Mouse (Mus musculus) frontal cortex, adult 2 months (tissue): Measurements from ENCODE around the gene Cnbd2. TPM values are rescaled to one million over a fixed set of nuclear protein-coding genes. Genes with fewer than 3 reads are reported as not detected.
A peak's percentile ranks its signal among the peaks of the same experiment; 100 is the strongest.

Experiments
- DNase-seq, 2 experiments: peaks; one replicate each; pipeline ENCODE4 v3.0.0; 2022; ENCODE audit warnings: low spot score in 1 of 2; ENCODE audit errors: extremely low spot score in 1 of 2
- polyA plus RNA-seq: library from polyadenylated mRNA; depleted of rRNA; stranded (reverse); fragments of >200 nt; gene quantifications from 2 replicates; pipeline ENCODE4 v1.2.3, GENCODE M21; 2012

Gene Cnbd2
- polyA plus RNA-seq, 1 experiment, result 8.9 TPM

DNA sequence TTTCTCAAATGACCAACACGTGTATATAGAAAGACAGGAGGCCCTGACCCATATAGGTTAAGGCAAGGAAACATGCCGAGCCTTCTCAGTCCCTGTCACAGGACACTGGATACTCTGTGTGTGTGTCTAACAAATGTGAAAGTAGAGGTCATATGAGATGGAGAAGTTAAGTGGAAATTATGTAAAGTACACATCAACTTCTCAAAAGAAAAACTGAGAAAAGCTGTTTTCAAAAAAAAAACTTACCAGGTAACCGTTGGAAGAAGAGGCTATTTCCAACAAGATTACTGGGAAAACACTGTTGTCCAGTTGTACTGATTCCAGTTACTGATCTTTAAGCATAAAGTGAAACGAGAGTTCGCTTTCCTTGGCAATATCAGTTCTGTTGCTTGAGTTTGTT lies 1.2 kb upstream of the Cnbd2 start:
- no peak for DNase-seq

DNA sequence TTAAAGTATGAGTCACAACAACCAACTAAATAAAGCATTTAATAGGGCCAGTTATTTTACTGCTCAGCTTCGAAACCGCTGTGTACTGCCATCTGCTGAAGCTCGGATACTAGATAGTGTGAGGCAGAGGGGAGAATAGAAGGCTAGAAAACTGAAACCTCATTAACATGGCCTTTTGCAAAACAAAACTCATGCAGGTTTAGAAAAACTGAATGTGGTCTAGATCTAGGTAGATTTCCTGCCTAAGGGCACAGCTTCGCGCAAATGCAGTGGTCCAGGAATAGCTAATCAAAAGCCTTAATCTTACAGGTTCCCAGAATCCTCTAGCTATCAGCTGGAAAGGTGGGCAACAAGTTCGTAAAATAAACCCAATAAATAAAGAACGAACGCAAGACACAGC lies 658 bp upstream of the Cnbd2 start:
- DNase-seq, result no peak

DNA sequence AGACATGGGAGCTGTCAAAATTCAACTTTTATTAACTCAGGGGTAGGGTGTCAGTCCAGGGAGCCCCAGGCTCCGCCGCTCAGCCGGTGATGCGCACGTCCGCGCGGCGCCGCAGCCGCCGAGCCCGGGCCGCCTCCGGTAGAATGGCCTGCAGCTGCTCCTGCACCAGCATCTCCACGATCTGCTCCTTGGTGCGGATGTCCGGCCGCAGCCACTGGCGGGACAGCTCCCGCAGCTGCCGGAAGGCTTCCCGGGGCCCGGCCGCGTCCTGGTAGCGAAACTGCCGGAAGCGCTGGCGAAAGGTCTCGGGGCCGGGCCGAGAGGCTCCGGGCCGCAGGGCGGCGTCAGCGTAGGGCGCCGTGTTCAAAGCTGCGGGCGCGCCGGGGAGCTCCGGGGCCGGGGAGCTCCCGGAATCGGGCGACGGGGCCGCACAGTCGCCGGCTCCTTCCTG lies 233 bp upstream of the Cnbd2 start:
- peak in 1 of 2 experiments; percentile 27 for DNase-seq

DNA sequence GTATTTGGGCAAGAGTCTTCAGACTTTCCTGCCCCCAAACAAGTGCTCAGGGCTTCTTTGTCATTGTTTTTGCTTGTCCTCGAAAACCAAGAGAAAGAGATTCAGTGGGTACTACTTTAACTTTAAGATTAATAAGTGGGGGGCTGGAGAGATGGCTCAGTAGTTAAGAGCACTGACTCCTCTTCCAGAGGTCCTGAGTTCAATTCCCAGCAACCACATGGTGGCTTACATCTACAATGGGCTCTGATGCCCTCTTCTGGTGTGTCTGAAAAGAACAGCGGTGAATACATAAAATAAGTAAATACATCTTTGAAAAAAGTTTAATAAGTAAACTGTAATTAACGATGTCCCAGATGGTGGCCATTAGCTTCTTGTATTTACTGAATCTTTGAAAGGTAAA lies 1.1 kb downstream of the Cnbd2 start:
- DNase-seq, result no peak

DNA sequence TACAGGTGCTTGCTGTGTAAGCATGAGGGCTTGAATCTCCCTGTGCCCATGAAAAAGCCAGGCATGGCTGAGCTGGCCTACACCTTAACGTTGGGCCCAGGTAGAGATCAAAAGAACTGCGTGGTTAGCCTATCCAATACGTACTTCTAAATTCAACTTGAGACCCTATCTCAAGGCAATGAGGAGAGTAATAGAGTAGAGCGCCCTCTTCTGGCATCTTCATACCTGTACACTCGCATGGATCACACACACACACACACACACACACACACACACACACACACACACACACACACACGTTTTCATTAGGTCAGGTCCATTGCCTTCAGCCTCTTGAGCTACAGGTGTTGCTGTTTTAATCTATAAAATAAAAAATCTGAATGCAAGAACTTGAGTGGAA lies 2.7 kb downstream of the Cnbd2 start:
- no peak for DNase-seq

DNA sequence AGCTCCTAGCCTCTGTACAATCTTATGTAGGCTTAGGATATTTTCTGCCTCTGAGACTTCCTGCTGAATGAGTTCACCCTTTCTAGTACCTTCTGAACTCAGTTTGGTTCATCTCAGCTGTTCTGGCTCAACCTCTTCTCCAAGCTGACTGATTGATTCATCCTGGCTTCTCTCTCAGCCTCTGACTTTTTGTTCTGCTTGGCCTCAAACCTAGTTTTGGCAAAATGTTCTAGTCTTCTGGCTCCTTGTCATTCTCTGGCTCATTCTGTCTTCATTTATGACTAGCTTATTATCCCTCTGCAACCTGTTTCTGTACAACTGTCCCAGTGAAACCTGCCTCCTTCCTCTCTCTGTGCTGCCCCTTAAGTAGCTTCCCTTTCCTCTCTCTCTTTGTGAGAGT lies 6.4 kb downstream of the Cnbd2 start:
- no peak for DNase-seq

DNA sequence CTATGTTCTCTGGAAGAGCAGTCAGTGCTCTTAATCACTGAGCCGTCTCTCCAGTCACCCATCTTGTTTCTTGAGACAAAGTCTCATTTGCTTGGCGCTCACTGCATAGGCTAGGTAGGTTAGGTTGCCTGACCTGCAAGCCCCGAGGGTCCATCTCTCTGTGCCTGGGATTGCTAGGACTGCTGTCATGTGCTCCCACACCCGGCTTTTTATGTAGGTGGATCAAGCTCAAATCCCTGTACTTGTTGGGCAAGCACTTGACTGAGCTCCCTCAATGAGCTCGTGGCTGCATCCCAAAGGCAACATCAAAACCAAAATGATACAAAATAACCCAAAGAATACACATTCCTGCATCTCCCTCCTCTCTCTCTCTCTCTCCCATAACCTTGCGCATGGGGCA lies 9.4 kb downstream of the Cnbd2 start:
- no peak for DNase-seq

DNA sequence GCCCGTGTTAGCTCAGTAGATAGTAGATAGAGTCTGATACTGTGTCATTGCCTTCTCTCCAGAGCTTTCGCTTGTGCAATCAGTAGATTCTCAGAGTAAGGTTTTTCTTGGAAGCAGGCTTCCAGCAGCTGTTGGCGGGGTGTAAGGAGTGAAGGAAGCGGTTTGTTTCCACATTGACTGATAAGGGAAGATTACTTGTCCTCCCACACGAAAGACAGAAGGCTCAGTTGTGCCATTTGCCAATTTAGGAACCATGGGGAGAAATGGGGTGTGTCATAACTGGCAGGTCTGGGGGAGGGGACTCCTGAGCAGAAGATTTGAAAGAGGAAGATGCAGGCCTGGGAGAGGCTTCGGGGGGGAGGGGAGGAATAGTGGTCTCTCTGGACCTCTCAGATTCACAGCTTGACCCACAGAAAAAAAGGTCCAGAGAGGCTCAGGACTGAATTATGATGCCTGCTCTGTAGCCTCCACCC lies 12.1 kb downstream of the Cnbd2 start:
- DNase-seq, result peak; percentile 44 to 75

DNA sequence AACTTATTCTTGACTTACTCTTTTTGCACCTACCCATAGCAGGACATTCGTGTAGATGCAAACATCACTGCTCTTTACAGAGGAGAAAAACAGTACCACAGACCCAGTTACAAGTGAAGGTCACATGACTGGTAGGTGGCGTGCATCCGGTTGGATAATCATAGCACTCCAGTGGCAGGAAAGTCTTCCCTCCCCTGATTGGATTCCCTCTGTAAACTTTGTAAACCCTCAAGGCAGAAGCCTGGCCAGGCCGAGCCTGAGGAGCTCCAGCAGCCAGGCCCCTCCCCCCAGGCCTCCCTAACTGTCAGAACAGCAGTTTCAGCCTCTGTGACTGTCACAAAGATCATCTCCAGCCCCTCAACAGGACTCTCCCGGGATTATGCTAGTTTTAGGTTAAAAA lies 12.6 kb downstream of the Cnbd2 start:
- DNase-seq, result no peak

DNA sequence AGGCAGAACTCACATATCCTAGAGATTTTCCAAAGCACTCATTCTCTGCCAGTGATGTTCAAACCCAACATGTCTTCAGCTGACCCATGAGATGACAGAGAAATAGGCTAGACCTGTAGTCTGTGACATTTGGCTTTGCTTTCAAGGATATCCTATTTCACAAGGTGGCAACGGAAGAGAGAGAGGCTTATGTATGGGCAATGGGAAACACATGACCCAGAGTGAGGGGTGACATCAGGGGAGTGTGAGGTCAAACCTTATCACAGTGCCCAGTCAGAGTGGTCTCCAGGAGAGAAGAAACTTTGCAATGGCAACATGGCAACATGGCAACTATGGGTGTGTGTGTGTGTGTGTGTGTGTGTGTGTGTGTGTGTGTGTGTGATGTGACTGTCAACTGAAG lies 18.6 kb downstream of the Cnbd2 start:
- DNase-seq, result no peak

DNA sequence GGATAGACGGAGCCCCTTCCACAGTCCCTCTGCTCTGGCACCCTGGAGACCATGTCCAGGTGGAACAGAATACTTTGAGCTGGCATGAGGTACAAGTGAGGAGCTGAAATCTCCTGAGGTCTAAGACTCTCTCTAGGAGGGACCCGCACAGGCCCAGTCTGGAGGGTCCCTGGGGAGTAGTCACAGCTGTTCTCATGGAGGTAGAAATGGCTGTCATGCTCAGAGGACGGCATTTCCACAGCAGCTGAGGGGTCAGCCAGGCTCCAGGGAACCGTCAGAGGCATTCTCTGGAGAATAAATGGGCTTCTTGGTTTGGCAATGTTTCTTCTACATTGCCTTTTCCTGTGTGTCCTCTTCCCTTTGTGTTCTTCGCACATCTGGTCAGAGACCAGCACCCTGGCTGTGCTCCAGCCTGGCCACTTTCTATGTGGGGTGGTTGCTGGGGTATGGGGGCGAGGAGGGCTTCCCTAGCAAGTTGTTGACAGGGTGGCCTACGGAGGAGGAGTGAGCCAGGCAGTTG lies 19.4 kb downstream of the Cnbd2 start:
- DNase-seq, result no peak

DNA sequence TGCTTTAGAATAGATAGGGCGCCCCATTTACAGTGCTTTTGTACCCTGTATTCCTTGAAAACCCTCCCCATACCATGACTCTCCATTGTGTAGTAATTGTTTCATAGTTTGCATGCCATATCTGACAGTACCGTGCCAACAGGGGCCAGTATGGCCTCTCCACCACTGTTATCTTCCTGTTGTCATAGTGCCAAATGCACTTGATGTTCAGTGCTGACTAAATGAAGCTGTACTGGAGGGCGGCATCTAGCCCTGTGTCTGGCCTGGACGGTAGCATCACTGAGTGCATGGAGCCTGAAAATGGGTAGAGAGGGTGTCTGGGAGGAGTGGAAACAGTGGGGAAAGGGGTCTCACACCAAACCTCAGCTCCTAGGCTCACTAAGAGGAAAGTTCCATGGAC lies 28.0 kb downstream of the Cnbd2 start:
- DNase-seq, result no peak

DNA sequence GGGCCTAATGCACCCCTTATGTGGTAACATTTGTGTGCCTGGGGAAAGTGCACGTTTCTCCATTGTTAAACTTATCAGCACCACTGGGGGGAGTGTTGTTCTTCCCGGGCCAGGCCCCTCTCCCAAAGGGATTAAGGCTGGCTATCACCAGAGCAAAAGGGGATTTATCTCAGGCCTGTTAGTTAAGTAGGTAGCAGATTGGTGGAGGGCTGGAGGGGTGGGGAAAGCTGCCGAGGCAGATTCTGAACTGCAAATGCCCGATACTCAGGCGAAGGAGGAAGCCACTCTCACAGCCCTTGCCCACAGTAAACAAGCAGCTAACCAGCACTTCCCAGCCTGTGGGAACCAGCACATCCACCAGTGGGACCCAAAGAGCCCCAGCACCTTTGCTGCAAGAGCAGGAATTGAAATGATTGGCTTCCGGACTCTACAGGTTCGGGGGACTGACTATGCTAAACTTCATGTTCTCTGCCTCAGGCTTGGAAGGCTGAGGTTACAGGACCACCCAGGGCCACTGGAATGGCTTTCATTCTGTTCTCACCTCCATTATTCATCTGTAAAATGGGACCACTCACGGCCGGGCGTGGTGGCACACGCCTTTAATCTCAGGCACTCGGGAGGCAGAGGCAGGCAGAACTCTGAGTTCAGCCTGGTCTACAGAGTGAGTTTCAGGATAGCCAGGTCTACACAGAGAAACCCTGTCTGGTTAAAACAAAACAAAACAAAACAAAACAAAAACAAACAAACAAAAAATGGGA lies 32.9 kb downstream of the Cnbd2 start:
- peak in 1 of 2 experiments; percentile 57 for DNase-seq

DNA sequence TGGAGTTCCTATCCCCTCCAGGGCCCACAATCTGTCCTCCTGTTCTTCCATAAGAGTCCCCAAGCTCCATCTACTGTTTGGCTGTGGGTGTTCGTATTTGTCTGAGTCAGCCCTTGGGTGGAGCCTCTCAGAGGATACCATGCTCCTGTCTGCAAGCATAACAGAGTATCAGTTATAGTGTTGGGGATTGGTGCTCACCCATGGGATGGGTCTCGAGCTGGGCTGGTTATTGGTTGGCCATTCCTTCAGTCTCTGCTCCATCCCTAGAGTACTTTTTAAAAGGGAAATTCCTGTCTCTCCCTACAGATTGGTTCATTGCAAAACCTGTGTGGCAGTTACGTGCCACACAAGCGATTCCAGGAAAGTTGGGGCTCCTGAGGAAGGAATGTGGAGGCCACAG lies 36.7 kb downstream of the Cnbd2 start:
- DNase-seq, result no peak

DNA sequence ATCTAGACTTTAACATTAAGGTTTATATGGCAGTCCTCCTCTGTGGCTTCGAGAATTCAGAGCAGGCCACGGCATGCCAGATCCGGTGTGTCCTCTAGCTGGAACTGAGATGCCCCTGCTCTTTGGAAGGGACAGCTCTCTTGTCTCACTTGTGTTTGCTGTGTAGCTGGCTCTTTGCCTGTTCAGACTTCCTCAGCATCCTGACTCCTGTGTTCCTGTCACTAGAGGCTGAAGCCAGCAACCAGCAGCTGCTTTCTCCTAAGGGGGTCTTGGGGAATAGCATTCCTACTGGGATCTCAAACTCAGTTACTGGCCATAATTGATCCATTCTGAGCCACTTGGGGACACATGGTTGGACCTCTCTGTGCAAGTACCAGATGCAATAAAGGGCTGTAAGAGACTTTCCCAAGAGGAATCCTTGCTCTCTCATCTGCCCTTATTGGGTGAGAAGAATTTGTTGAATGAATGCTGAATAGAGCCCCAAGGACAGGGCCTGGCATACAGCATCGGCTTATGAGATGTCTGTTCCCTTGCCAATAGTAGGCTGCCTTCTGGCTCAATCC lies 37.3 kb downstream of the Cnbd2 start:
- DNase-seq, result no peak

DNA sequence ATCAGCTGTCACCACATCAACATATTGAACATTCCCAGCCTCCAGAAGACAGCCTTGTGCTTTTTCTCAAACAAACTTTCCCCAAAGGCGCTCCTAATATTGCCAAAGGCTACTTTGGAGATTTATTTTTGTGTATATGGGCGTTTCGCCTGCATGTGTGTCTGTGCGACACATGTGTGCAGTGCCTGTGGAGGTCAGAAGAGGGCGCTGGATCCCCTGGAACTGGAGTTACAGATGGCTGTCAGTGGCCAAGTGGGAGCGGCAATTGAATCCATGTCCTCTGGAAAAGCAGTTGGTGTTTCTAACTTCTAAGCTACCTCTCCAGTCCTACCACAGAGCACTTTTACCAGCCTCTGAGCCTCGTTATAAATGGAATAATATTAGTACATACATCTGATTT lies 39.1 kb downstream of the Cnbd2 start:
- DNase-seq, result no peak

DNA sequence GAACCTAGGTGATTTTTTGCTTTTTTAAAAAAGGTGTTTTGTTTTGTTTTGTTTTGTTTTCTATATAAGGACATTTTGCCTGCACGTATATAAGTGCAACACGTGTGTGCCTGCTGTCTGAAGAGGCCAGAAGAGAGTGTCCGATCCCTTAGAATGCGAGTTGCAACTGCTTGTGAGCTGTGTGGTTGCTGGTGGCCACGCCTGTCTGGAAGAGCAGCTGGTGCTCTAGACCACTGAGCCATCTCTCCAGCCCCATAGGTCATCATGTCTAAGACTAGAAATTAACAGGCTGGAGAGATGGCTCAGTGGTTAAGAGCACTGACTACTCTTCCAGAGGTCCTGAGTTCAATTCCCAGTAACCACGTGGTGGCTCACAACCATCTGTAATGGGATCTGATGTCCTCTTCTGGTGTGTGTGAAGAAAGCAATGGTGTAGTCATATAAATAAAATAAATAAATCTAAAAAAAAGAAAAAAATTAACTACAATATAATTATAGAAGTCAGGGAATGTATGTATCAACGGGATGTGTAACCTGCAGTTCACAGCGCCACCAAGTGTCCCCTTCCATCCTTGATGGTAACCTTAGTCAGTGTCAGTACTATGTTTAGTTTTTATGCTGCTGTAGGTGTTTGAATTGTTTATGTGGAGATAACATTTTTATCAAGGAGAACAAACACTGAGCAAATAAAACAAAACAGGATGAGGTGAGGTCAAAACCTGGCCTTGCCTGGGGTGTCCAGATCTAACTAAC lies 40.5 kb downstream of the Cnbd2 start:
- DNase-seq, result no peak

DNA sequence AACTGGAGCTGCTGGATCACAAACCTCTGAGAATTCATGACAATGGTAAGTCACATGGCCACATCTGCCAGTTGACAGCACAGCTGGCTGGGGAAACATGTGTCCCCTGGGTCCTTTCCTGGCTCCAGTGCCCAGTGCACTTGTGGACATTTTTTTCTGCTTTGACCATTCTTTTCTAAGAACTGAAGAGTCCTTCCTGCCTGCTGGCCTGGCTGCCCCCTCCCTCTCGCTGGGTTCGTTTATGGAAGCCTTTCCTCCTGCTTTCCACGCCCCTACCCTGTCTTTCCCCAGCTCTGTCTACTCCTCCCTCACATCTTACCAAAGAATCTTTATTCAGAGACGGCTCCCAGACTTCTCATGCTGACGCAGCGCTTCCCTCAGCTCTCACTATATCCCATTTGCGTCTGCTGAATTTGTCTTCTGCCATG lies 41.2 kb downstream of the Cnbd2 start:
- peak in 1 of 2 experiments; percentile 21 for DNase-seq

DNA sequence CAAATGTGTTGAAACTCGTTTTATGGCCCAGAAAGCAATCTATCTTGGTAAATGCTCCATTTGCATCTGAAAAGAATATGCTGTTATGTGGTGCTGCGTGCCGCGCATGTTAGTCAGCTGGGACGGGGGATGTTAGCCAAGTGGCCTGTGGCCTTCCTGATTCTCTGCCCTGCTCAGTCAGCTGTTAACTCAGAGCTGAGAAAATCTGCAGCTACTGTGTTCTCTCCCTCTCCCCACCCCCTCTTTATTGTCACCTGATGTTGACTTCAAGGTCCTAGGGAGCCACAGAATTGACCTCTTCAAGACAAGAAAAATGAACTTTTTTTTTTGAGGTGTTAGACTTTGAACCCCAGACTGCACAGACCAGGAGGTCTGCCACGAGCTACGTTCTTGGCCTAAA lies 43.9 kb downstream of the Cnbd2 start:
- DNase-seq, result peak in 1 of 2 experiments; percentile 45

DNA sequence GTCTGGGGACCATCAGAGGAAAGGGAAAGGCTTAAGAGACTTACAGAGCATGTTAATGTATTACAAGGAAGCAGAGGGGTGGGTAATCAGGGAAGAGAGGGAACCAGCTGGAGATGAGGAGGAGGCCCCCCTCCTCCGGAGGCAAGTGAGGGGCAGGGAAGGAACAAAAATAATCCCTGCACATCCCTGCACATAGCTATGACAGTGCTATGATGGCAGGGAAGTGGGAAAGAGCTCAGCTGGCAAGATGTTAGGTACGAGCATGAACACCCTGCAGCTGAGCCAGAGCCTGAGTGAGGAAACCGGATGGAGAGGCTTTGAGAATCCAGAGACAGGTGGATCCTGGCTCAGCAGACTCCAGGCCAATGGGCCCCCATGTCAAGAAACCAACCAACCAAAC lies 56.4 kb downstream of the Cnbd2 start:
- peak; percentile 52 to 67 for DNase-seq

DNA sequence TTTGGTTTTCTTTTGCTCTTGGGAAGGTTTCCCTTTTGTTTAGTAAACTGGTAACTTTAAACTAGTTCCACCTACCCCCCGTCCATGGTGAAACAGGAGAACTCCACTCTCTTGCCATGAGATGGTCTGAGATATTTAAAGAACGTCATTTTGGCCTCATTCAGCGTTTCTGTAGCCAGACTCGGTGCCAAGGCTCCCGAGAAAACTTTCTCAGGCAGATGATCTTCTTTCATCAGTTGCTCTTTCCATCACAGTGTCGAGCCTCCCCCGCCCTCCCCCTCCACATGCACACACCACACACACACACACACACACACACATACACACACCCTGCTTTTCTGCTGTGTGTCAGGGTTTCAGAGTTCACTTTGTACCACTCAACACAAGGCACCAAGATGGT lies 58.8 kb downstream of the Cnbd2 start:
- DNase-seq, result no peak
